Mouse (Mus musculus) kidney, postnatal 0 days (tissue): ENCODE results near the gene Slc34a3. TPM values are rescaled to one million over a fixed set of nuclear protein-coding genes. Genes with fewer than 3 reads are reported as not detected.

Experiments
- ATAC-seq: fragments of 200-750 bp; cut with Nextera tagmentation; replicated peaks from 2 replicates; pipeline ENCODE4 v1.8.0; 2017; ENCODE audit warnings: low read depth, moderate number of reproducible peaks, moderate TSS enrichment, moderate library complexity; ENCODE audit not compliant: low FRiP score
- DNase-seq: peaks from one replicate; pipeline ENCODE4 v3.0.0-alpha.2; 2016; ENCODE audit warnings: low spot score
- H3K27ac ChIP-seq: fragments of 300-500 bp; sonication (generic); 2 replicates; pipeline ENCODE4 v1.5.1; 2014; ENCODE audit warnings: mild to moderate bottlenecking
- H3K27me3 ChIP-seq: fragments of 300-500 bp; sonication (generic); 2 replicates; pipeline ENCODE4 v1.6.1; 2014; ENCODE audit warnings: low read length, mixed read lengths; ENCODE audit not compliant: insufficient read depth
- H3K36me3 ChIP-seq: fragments of 300-500 bp; sonication (generic); 2 replicates; pipeline ENCODE4 v1.6.1; 2014; ENCODE audit warnings: low read length, mixed read lengths; ENCODE audit not compliant: insufficient read depth
- H3K4me1 ChIP-seq: fragments of 300-500 bp; sonication (generic); replicated peaks from 2 replicates; pipeline ENCODE4 v1.6.1; 2014; ENCODE audit warnings: antibody characterized with exemption, low read length, mixed read lengths; ENCODE audit not compliant: insufficient read depth
- H3K4me2 ChIP-seq: fragments of 300-500 bp; sonication (generic); 2 replicates; pipeline ENCODE4 v1.6.1; 2014; ENCODE audit warnings: mild to moderate bottlenecking, low read length, moderate library complexity, mixed read lengths
- H3K4me3 ChIP-seq: fragments of 300-500 bp; sonication (generic); replicated peaks from 2 replicates; pipeline ENCODE4 v1.5.1; 2014; ENCODE audit warnings: low read depth, low read length
- H3K9ac ChIP-seq: fragments of 300-500 bp; sonication (generic); 2 replicates; pipeline ENCODE4 v1.6.1; 2014; ENCODE audit warnings: low read depth, low read length
- H3K9me3 ChIP-seq: fragments of 300-500 bp; sonication (generic); replicated peaks from 2 replicates; pipeline ENCODE4 v1.6.1; 2016; ENCODE audit warnings: low read length, inconsistent platforms, mixed read lengths
- CTCF ChIP-seq: IDR thresholded peaks from 2 replicates; pipeline ENCODE4 v1.5.1; 2016; ENCODE audit warnings: antibody characterized with exemption, low read depth, mild to moderate bottlenecking, moderate library complexity
- WGBS: fragments of 180-500 bp; shearing (Covaris S2); extraction: QIAGEN DNeasy Blood & Tissue Kit; methylation state at CpG from one replicate; pipeline ENCODE4 v1.1.7; 2014; 5-methylcytosine and 5-hydroxymethylcytosine counted together
- polyA plus RNA-seq: library from polyadenylated mRNA; unstranded; fragments of >200 nt; fragmentation: Nextera tagmentation; extraction: Ambion mirVana; gene quantifications from 2 replicates; pipeline ENCODE4 v1.2.1, GENCODE M21; 2015

The Slc34a3 gene
- polyA plus RNA-seq, 1 experiment from 2014 or later = 1.5 TPM

- ATAC-seq = no peak
- H3K9me3 ChIP-seq = no peaks in the 10 kb centered on the region
- no peak for TF ChIP-seq CTCF
- peak overlapping the region; percentile 83 for H3K4me2 ChIP-seq
- no peaks in the 10 kb centered on the region for H3K27me3 ChIP-seq
- no peak for DNase-seq
- 66% methylated on average over 2 of the region's 2 CpGs for WGBS
- H3K36me3 ChIP-seq = no peaks in the 10 kb centered on the region
- no peak overlapping the region for H3K27ac ChIP-seq
- H3K4me1 ChIP-seq = peaks cover 4% of the 10 kb centered on the region; the same call in 1 of the 2 replicates
- no peak overlapping the region for H3K9ac ChIP-seq
- no peak overlapping the region; the same call in 1 of the 2 replicates for H3K4me3 ChIP-seq
Observed at GRCm38 (mm10) chr2:25183336-25183735, 50.8 kb downstream of the Slc34a3 start.

- no peak for DNase-seq
- Histone ChIP-seq H3K4me2 (peak overlapping the region; percentile 83), H3K27ac (no peak overlapping the region), H3K27me3 (no peaks in the 10 kb centered on the region), H3K9me3 (no peaks in the 10 kb centered on the region), H3K36me3 (no peaks in the 10 kb centered on the region), H3K9ac (0 out of 2 replicates have a peak overlapping the region, but pooled peaks have one; percentile 10), H3K4me3 (peak overlapping the region; percentile 63), H3K4me1 (peaks cover 11% of the 10 kb centered on the region)
- TF ChIP-seq CTCF = no peak
- ATAC-seq = no peak
- WGBS = 18% methylated on average over 6 of the region's 6 CpGs
Observed at GRCm38 (mm10) chr2:25182664-25183063, 51.5 kb downstream of the Slc34a3 start.

GRCm38 (mm10) chr2:25181891-25182397 lies 52.2 kb downstream of the Slc34a3 start:
- WGBS = under 1% methylated on average over 17 of the region's 17 CpGs
- Histone ChIP-seq H3K9ac (peak overlapping the region; percentile 72), H3K27me3 (no peaks in the 10 kb centered on the region), H3K4me2 (peak overlapping the region; percentile 83), H3K4me1 (peaks cover 17% of the 10 kb centered on the region), H3K4me3 (peak overlapping the region; percentile 63), H3K9me3 (no peaks in the 10 kb centered on the region), H3K27ac (peak overlapping the region; percentile 86; the same call in 1 of the 2 replicates), H3K36me3 (no peaks in the 10 kb centered on the region)
- no peak for TF ChIP-seq CTCF
- ATAC-seq (no peak), DNase-seq (no peak)

DNA sequence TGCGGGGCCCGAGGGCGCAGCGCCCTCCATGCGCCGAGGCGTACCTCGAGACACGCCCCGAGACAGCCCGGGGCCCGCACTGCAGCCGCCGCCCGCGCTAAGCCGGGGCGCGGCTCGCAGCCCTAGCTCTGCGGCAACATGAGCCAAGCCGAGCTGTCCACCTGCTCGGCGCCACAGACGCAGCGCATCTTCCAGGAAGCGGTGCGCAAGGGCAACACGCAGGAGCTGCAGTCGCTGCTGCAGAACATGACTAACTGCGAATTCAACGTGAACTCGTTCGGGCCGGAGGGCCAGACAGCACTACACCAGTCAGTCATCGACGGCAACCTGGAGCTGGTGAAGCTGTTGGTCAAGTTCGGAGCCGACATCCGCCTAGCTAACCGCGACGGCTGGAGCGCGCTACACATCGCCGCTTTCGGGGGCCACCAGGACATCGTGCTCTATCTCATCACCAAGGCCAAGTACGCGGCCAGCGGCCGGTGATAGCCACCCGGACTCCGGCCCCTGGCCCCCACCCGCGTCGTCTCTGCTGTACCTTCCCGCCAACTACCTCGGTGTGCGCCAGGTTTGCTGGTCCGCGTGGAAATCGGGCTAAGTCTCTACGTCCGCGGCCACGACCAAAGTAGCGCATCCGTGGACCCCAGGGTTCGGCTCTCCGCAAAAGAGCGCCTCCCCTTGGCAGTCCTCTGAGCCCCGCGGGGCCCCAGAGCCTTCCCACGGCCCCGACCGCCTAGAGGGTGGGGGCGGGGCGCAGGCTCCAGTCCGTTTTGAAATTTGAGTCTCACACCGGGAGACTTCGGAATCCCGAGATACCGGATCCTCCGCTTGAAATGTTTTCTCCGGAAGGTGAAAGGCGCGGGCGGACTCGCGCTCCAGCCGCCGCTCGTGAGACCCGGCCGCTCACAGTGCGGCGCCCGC lies 52.9 kb downstream of the Slc34a3 start:
- DNase-seq (peak; percentile 40), ATAC-seq (peak; percentile 31)
- Histone ChIP-seq H3K27ac (peak overlapping the region; percentile 86), H3K36me3 (no peaks in the 10 kb centered on the region), H3K4me2 (peak overlapping the region; percentile 83), H3K4me3 (peak overlapping the region; percentile 63), H3K4me1 (peaks cover 24% of the 10 kb centered on the region), H3K9me3 (no peaks in the 10 kb centered on the region), H3K9ac (peak overlapping the region; percentile 72), H3K27me3 (no peaks in the 10 kb centered on the region)
- under 1% methylated on average over 93 of the region's 100 CpGs for WGBS
- no peak; the same call in 1 of the 2 replicates for TF ChIP-seq CTCF

DNA sequence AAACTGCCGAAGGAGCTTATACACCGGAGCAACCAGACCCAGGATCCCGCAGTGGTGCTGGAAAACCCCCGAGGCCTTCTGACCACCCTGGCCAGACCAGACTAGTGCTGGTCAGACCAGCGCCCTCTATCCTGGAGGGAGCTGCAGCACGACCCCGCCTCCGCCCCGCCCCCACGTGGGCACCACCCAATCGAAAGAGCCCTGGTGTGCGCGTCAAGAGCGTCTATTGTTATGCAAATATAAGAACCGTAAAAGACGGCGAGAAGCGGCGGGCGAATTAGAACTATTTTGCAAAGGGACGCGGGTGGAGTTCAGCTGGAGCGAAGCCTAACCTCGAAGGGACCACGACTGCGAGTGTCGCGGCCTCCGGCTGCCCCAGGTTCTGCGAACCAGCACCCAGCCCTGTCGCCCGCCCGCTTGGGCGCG lies 53.7 kb downstream of the Slc34a3 start, which contains the start of gene Nrarp:
TSS of gene Nrarp (plus strand) at position 281 of the 426 bp plus-strand sequence.
- Histone ChIP-seq H3K4me1 (peaks cover 30% of the 10 kb centered on the region), H3K27me3 (no peaks in the 10 kb centered on the region), H3K4me3 (peak within 1 kb of the TSS; percentile 63), H3K36me3 (no peaks in the 10 kb centered on the region), H3K27ac (peak within 1 kb of the TSS; percentile 86), H3K4me2 (peak within 1 kb of the TSS; percentile 83), H3K9ac (peak within 1 kb of the TSS; percentile 72), H3K9me3 (no peaks in the 10 kb centered on the region)
- DNase-seq = peak; percentile 92
- peak; percentile 64 for TF ChIP-seq CTCF
- WGBS = under 1% methylated on average over 35 of the region's 35 CpGs
- ATAC-seq = peak; percentile 87

- H3K36me3 ChIP-seq = no peaks in the 10 kb centered on the region
- ATAC-seq (no peak), DNase-seq (no peak)
- H3K4me3 ChIP-seq = peak overlapping the region; percentile 63
- peaks cover 32% of the 10 kb centered on the region for H3K4me1 ChIP-seq
- no peak for TF ChIP-seq CTCF
- peak overlapping the region; percentile 83 for H3K4me2 ChIP-seq
- peak overlapping the region; percentile 23; the same call in 1 of the 2 replicates for H3K9ac ChIP-seq
- H3K27me3 ChIP-seq = no peaks in the 10 kb centered on the region
- 20% methylated on average over 15 of the region's 15 CpGs for WGBS
- no peaks in the 10 kb centered on the region for H3K9me3 ChIP-seq
- peak overlapping the region; percentile 65 for H3K27ac ChIP-seq
Observed at GRCm38 (mm10) chr2:25179566-25180217, 54.5 kb downstream of the Slc34a3 start.

Other genes starting within 250 kb of the Slc34a3 start
- 71.0 and 74.6 TPM in 2 replicates for gene Nsmf, start 180.0 kb downstream of the Slc34a3 start, polyA plus RNA-seq
- 6.2 TPM in 2 replicates for gene Entpd8, start 154.1 kb downstream of the Slc34a3 start, polyA plus RNA-seq
- 0.41 and 0.43 TPM in 2 replicates for gene Noxa1, start 139.2 kb downstream of the Slc34a3 start, polyA plus RNA-seq
- gene Nrarp, start 53.6 kb downstream of the Slc34a3 start, polyA plus RNA-seq = 19.9 and 21.6 TPM in 2 replicates
- gene Tor4a, start 37.5 kb downstream of the Slc34a3 start, polyA plus RNA-seq = 10.8 and 12.0 TPM in 2 replicates
- gene Nelfb, start 22.9 kb downstream of the Slc34a3 start, polyA plus RNA-seq = 74.0 and 82.3 TPM in 2 replicates
- gene Stpg3, start 19.7 kb downstream of the Slc34a3 start, polyA plus RNA-seq = 0.29 and 0.43 TPM in 2 replicates
- gene Fam166a, start 15.6 kb downstream of the Slc34a3 start, polyA plus RNA-seq = 0.28 and 0.62 TPM in 2 replicates
- 339 and 384 TPM in 2 replicates for gene Tubb4b, start 9.7 kb downstream of the Slc34a3 start, polyA plus RNA-seq
- 0.16 and 0.28 TPM in 2 replicates for gene Rnf224, start 2.4 kb upstream of the Slc34a3 start, polyA plus RNA-seq
- gene Rnf208, start 7.9 kb upstream of the Slc34a3 start, polyA plus RNA-seq = 24.2 and 27.4 TPM in 2 replicates
- 0.61 and 0.75 TPM in 2 replicates for gene Cysrt1, start 8.1 kb upstream of the Slc34a3 start, polyA plus RNA-seq
- gene AL732309.1, start 12.5 kb upstream of the Slc34a3 start, polyA plus RNA-seq = 2.7 and 3.7 TPM in 2 replicates
- gene Tmem203, start 21.1 kb upstream of the Slc34a3 start, polyA plus RNA-seq = 42.6 and 46.7 TPM in 2 replicates
- gene Tprn, start 28.3 kb upstream of the Slc34a3 start, polyA plus RNA-seq = 17.1 and 18.0 TPM in 2 replicates
- gene Ssna1, start 38.1 kb upstream of the Slc34a3 start, polyA plus RNA-seq = 172 TPM in 2 replicates
- 79.4 and 84.0 TPM in 2 replicates for gene Anapc2, start 38.1 kb upstream of the Slc34a3 start, polyA plus RNA-seq
- not detected in 2 replicates for gene Tmem210, start 53.8 kb upstream of the Slc34a3 start, polyA plus RNA-seq
- gene Lrrc26, start 55.6 kb upstream of the Slc34a3 start, polyA plus RNA-seq = 0.29 and 0.48 TPM in 2 replicates
- gene Grin1, start 84.8 kb upstream of the Slc34a3 start, polyA plus RNA-seq = 0.58 and 0.66 TPM in 2 replicates
- 57.9 and 59.6 TPM in 2 replicates for gene Man1b1, start 98.0 kb upstream of the Slc34a3 start, polyA plus RNA-seq
- gene Dpp7, start 122.0 kb upstream of the Slc34a3 start, polyA plus RNA-seq = 28.5 and 31.5 TPM in 2 replicates
- 80.5 and 92.8 TPM in 2 replicates for gene Uap1l1, start 131.3 kb upstream of the Slc34a3 start, polyA plus RNA-seq
- gene Sapcd2, start 138.0 kb upstream of the Slc34a3 start, polyA plus RNA-seq = 17.9 and 19.3 TPM in 2 replicates
- gene Entpd2, start 161.5 kb upstream of the Slc34a3 start, polyA plus RNA-seq = 6.9 and 7.8 TPM in 2 replicates
- gene Npdc1, start 165.0 kb upstream of the Slc34a3 start, polyA plus RNA-seq = 43.9 and 49.9 TPM in 2 replicates
- gene Fut7, start 188.9 kb upstream of the Slc34a3 start, polyA plus RNA-seq = 0.06 TPM in 1 of 2 replicates, not detected in the other
- gene Abca2, start 194.3 kb upstream of the Slc34a3 start, polyA plus RNA-seq = 9.7 and 9.8 TPM in 2 replicates
- 7.7 and 10.3 TPM in 2 replicates for gene Clic3, start 222.5 kb upstream of the Slc34a3 start, polyA plus RNA-seq
- 42.0 and 45.0 TPM in 2 replicates for gene Paxx, start 226.7 kb upstream of the Slc34a3 start, polyA plus RNA-seq
- 11.5 and 13.1 TPM in 2 replicates for gene Ptgds, start 235.7 kb upstream of the Slc34a3 start, polyA plus RNA-seq